Mouse (Mus musculus) liver, embryonic 14.5 days (tissue): ENCODE data around the gene Kcnk2.

Experiments used
- CTCF ChIP-seq: IDR thresholded peaks from 2 replicates; pipeline ENCODE4 v1.5.1; 2016; ENCODE audit warnings: antibody characterized with exemption, low read depth, control low read depth
- EP300 ChIP-seq: IDR thresholded peaks from 2 replicates; pipeline ENCODE4 v1.6.1; 2016; ENCODE audit warnings: antibody characterized with exemption, low read depth

- no peak for TF ChIP-seq CTCF
- no peak for TF ChIP-seq EP300
Measured at GRCm38 (mm10) chr1:189386848-189387247, 15.2 kb downstream of the Kcnk2 start.
